Mouse (Mus musculus): ENCODE measurements at regions not wholly inside any gene's neighbourhood (a gene's known extent, or its start where the extent isn't known, plus 50 kb on each side); places are given as distances from the start of the nearest gene placed in this dataset.

- DNase-seq (ENCODE audit: low spot score in 2 of 2), result no peak
Observed at GRCm38 (mm10) chr10:53434376-53435171, 54.8 kb upstream of the Cep85l start.

- DNase-seq (ENCODE audit: low spot score in 2 of 2), result no peak
Observed at GRCm38 (mm10) chr10:53432794-53433193, 53.0 kb upstream of the Cep85l start.

- no peak for DNase-seq (ENCODE audit: low spot score in 2 of 2)
Observed at GRCm38 (mm10) chr10:53429539-53430344, 50.0 kb upstream of the Cep85l start.

Measured in frontal cortex, postnatal 10 days (tissue).